Mouse (Mus musculus): ENCODE data around the gene Ildr2.

- TF ChIP-seq CTCF (IDR thresholded peaks at IDR 0.05; ENCODE audit: insufficient read depth, low read depth, low read length) (no peak), POLR2A (IDR thresholded peaks at IDR 0.05; ENCODE audit: insufficient read depth, low read depth, low read length) (no peak)
These were observed 91.7 kb downstream of the Ildr2 start for GRCm38 (mm10) chr1:166345602-166346001.

All from olfactory bulb, adult 2 months (tissue).